Mouse (Mus musculus): ENCODE results near the gene Thoc3. TPM values are rescaled to one million over a fixed set of nuclear protein-coding genes. Genes with fewer than 3 reads are reported as not detected.

The Thoc3 gene
- polyA plus RNA-seq, 1 experiment from 2014 or later = 83.4 TPM

GRCm38 (mm10) chr13:54420226-54420625 lies 48.4 kb downstream of the Thoc3 start:
- Histone ChIP-seq H3K4me3 (replicated peaks; ENCODE audit: low read depth, low read length) (no peak overlapping the region), H3K27ac (no peak overlapping the region), H3K36me3 (ENCODE audit: insufficient read depth, low read length) (no peaks in the 10 kb centered on the region), H3K9me3 (replicated peaks; ENCODE audit: low read length) (no peaks in the 10 kb centered on the region), H3K4me2 (ENCODE audit: low read length) (no peak overlapping the region), H3K4me1 (replicated peaks; ENCODE audit: insufficient read depth, low read length) (no peaks in the 10 kb centered on the region), H3K9ac (ENCODE audit: low read depth, low read length) (no peak overlapping the region), H3K27me3 (ENCODE audit: insufficient read depth, low read length) (no peaks in the 10 kb centered on the region)
- DNase-seq (ENCODE audit: low spot score) = no peak
- no peak for TF ChIP-seq CTCF (IDR thresholded peaks at IDR 0.05; ENCODE audit: low read depth)
- WGBS = 75% methylated on average over 12 of the region's 12 CpGs
- no peak for ATAC-seq (replicated peaks; ENCODE audit: low FRiP score, low read depth)

- DNase-seq (ENCODE audit: low spot score) (no peak), ATAC-seq (replicated peaks; ENCODE audit: low FRiP score, low read depth) (0 out of 2 replicates have a peak, but pooled peaks have one; percentile 21)
- no peak overlapping the region for H3K9ac ChIP-seq (ENCODE audit: low read depth, low read length)
- no peaks in the 10 kb centered on the region for H3K4me1 ChIP-seq (replicated peaks; ENCODE audit: insufficient read depth, low read length)
- no peaks in the 10 kb centered on the region for H3K9me3 ChIP-seq (replicated peaks; ENCODE audit: low read length)
- H3K4me2 ChIP-seq (ENCODE audit: low read length) = no peak overlapping the region
- no peaks in the 10 kb centered on the region for H3K36me3 ChIP-seq (ENCODE audit: insufficient read depth, low read length)
- no peaks in the 10 kb centered on the region for H3K27me3 ChIP-seq (ENCODE audit: insufficient read depth, low read length)
- TF ChIP-seq CTCF (IDR thresholded peaks at IDR 0.05; ENCODE audit: low read depth) = no peak
- WGBS = 69% methylated on average over 10 of the region's 10 CpGs
- H3K27ac ChIP-seq = no peak overlapping the region
- no peak overlapping the region for H3K4me3 ChIP-seq (replicated peaks; ENCODE audit: low read depth, low read length)
Measured at GRCm38 (mm10) chr13:54418781-54419327, 49.8 kb downstream of the Thoc3 start.

GRCm38 (mm10) chr13:54415059-54415458 lies 53.6 kb downstream of the Thoc3 start:
- no peaks in the 10 kb centered on the region for H3K27me3 ChIP-seq (ENCODE audit: insufficient read depth, low read length)
- TF ChIP-seq CTCF (IDR thresholded peaks at IDR 0.05; ENCODE audit: low read depth) = no peak
- DNase-seq (ENCODE audit: low spot score) (no peak), ATAC-seq (replicated peaks; ENCODE audit: low FRiP score, low read depth) (no peak)
- no peak overlapping the region for H3K4me2 ChIP-seq (ENCODE audit: low read length)
- H3K36me3 ChIP-seq (ENCODE audit: insufficient read depth, low read length) = no peaks in the 10 kb centered on the region
- 97% methylated on average over 4 of the region's 4 CpGs for WGBS
- no peaks in the 10 kb centered on the region for H3K9me3 ChIP-seq (replicated peaks; ENCODE audit: low read length)
- no peak overlapping the region for H3K9ac ChIP-seq (ENCODE audit: low read depth, low read length)
- H3K27ac ChIP-seq = no peak overlapping the region
- H3K4me1 ChIP-seq (replicated peaks; ENCODE audit: insufficient read depth, low read length) = no peaks in the 10 kb centered on the region
- no peak overlapping the region for H3K4me3 ChIP-seq (replicated peaks; ENCODE audit: low read depth, low read length)

DNA sequence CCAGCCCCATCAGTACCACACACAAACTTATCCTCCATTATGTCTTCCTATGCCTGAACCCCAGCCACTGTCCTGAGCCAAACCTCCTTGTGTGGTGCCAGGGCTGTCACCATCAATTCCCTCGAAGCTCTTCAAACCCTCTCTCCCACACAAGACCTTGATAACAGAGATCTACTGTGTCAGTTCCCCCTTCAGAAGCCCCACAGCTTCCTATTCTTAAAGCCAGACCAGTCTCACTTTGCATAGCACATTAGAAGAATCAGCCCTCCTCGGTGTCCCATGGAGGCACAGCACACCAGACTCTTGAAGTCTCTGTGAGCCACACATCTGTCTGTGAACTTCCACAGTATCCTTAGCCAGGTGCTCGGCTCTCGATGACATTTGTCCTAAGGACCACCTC lies 55.9 kb downstream of the Thoc3 start:
- no peaks in the 10 kb centered on the region for H3K9me3 ChIP-seq (replicated peaks; ENCODE audit: low read length)
- TF ChIP-seq CTCF (IDR thresholded peaks at IDR 0.05; ENCODE audit: low read depth) = no peak
- no peaks in the 10 kb centered on the region for H3K27me3 ChIP-seq (ENCODE audit: insufficient read depth, low read length)
- H3K9ac ChIP-seq (ENCODE audit: low read depth, low read length) = no peak overlapping the region
- H3K4me1 ChIP-seq (replicated peaks; ENCODE audit: insufficient read depth, low read length) = no peaks in the 10 kb centered on the region
- H3K4me3 ChIP-seq (replicated peaks; ENCODE audit: low read depth, low read length) = no peak overlapping the region
- 74% methylated on average over 4 of the region's 4 CpGs for WGBS
- H3K27ac ChIP-seq = no peak overlapping the region
- no peak for ATAC-seq (replicated peaks; ENCODE audit: low FRiP score, low read depth)
- no peak overlapping the region for H3K4me2 ChIP-seq (ENCODE audit: low read length)
- no peaks in the 10 kb centered on the region for H3K36me3 ChIP-seq (ENCODE audit: insufficient read depth, low read length)
- DNase-seq (ENCODE audit: low spot score) = no peak

GRCm38 (mm10) chr13:54412236-54412635 lies 56.4 kb downstream of the Thoc3 start:
- Histone ChIP-seq H3K4me3 (replicated peaks; ENCODE audit: low read depth, low read length) (no peak overlapping the region), H3K27me3 (ENCODE audit: insufficient read depth, low read length) (no peaks in the 10 kb centered on the region), H3K4me1 (replicated peaks; ENCODE audit: insufficient read depth, low read length) (no peaks in the 10 kb centered on the region), H3K4me2 (ENCODE audit: low read length) (no peak overlapping the region), H3K36me3 (ENCODE audit: insufficient read depth, low read length) (no peaks in the 10 kb centered on the region), H3K9ac (ENCODE audit: low read depth, low read length) (no peak overlapping the region), H3K9me3 (replicated peaks; ENCODE audit: low read length) (no peaks in the 10 kb centered on the region), H3K27ac (no peak overlapping the region)
- DNase-seq (ENCODE audit: low spot score) = no peak
- ATAC-seq (replicated peaks; ENCODE audit: low FRiP score, low read depth) = no peak
- no peak for TF ChIP-seq CTCF (IDR thresholded peaks at IDR 0.05; ENCODE audit: low read depth)
- WGBS = 28% methylated on average over 7 of the region's 7 CpGs

- H3K36me3 ChIP-seq (ENCODE audit: insufficient read depth, low read length) = no peaks in the 10 kb centered on the region
- no peak for TF ChIP-seq CTCF (IDR thresholded peaks at IDR 0.05; ENCODE audit: low read depth)
- no peak for DNase-seq (ENCODE audit: low spot score)
- no peak overlapping the region for H3K4me3 ChIP-seq (replicated peaks; ENCODE audit: low read depth, low read length)
- H3K27me3 ChIP-seq (ENCODE audit: insufficient read depth, low read length) = no peaks in the 10 kb centered on the region
- H3K9ac ChIP-seq (ENCODE audit: low read depth, low read length) = no peak overlapping the region
- no peaks in the 10 kb centered on the region for H3K9me3 ChIP-seq (replicated peaks; ENCODE audit: low read length)
- no peaks in the 10 kb centered on the region for H3K4me1 ChIP-seq (replicated peaks; ENCODE audit: insufficient read depth, low read length)
- no peak for ATAC-seq (replicated peaks; ENCODE audit: low FRiP score, low read depth)
- WGBS = 87% methylated on average over 3 of the region's 3 CpGs
- no peak overlapping the region for H3K4me2 ChIP-seq (ENCODE audit: low read length)
- H3K27ac ChIP-seq = no peak overlapping the region
Measured at GRCm38 (mm10) chr13:54411656-54412055, 57.0 kb downstream of the Thoc3 start.

Other genes with a start within 250 kb of the Thoc3 start
- gene Cplx2, start 97.5 kb downstream of the Thoc3 start, polyA plus RNA-seq (2015; fragmentation: Nextera tagmentation; extraction: Ambion mirVana) = 4.0 and 4.5 TPM in 2 replicates
- 6.8 and 8.0 TPM in 2 replicates for gene Simc1, start 34.9 kb upstream of the Thoc3 start, polyA plus RNA-seq (2015; fragmentation: Nextera tagmentation; extraction: Ambion mirVana)
- 190 and 201 TPM in 2 replicates for gene 4833439L19Rik, start 96.6 kb upstream of the Thoc3 start, polyA plus RNA-seq (2015; fragmentation: Nextera tagmentation; extraction: Ambion mirVana)
- gene Arl10, start 106.2 kb upstream of the Thoc3 start, polyA plus RNA-seq (2015; fragmentation: Nextera tagmentation; extraction: Ambion mirVana) = 21.7 and 23.1 TPM in 2 replicates
- gene Nop16, start 121.2 kb upstream of the Thoc3 start, polyA plus RNA-seq (2015; fragmentation: Nextera tagmentation; extraction: Ambion mirVana) = 60.2 and 61.6 TPM in 2 replicates
- gene Higd2a, start 121.4 kb upstream of the Thoc3 start, polyA plus RNA-seq (2015; fragmentation: Nextera tagmentation; extraction: Ambion mirVana) = 313 and 317 TPM in 2 replicates
- gene Cltb, start 142.5 kb upstream of the Thoc3 start, polyA plus RNA-seq (2015; fragmentation: Nextera tagmentation; extraction: Ambion mirVana) = 67.6 and 68.7 TPM in 2 replicates
- gene Faf2, start 152.9 kb upstream of the Thoc3 start, polyA plus RNA-seq (2015; fragmentation: Nextera tagmentation; extraction: Ambion mirVana) = 61.2 and 63.6 TPM in 2 replicates
- 63.0 and 77.4 TPM in 2 replicates for gene Rnf44, start 225.1 kb upstream of the Thoc3 start, polyA plus RNA-seq (2015; fragmentation: Nextera tagmentation; extraction: Ambion mirVana)
- 10.0 and 10.9 TPM in 2 replicates for gene Cdhr2, start 232.6 kb upstream of the Thoc3 start, polyA plus RNA-seq (2015; fragmentation: Nextera tagmentation; extraction: Ambion mirVana)

All from kidney, postnatal 0 days (tissue).